33 mouse cellular contexts compared by ENCODE assay signal in genomic region chr11:100120331-100120730, GRCm38 (mm10). TPM values are rescaled to one million over a fixed set of nuclear protein-coding genes. Genes with fewer than 3 reads are reported as not detected.
A peak's percentile ranks its signal among the peaks of the same experiment; 100 is the strongest.
DNase-seq lines count a peak whose midpoint lies in the region; ATAC-seq and TF ChIP-seq lines count a peak whose summit lies in the region.
"Had no signal": no experiment of that assay in that cellular context is flagged by ENCODE, and none has a peak within 500 bp of the region (broad histone marks: within the 10 kb centered on the region; RNA-seq: fewer than 3 reads in every experiment).

No protein-coding gene starts in this region.

- TF ChIP-seq EP300 in lung, postnatal 0 days (IDR thresholded peaks at IDR 0.05), result peak; percentile 72

- ATAC-seq in lung, postnatal 0 days, result peak; percentile 93
- ATAC-seq: forebrain, embryonic 13.5 days; intestine, embryonic 16.5 days had no signal

- H3K79me2 ChIP-seq in myocyte (ENCODE audit: control insufficient read depth, insufficient read depth), result no peaks in the 10 kb centered on the region

- H3K4me1 ChIP-seq in lung, postnatal 0 days (ENCODE audit: insufficient read depth, low read depth, low read length), result 0 out of 2 replicates have a peak, but pooled peaks cover 5% of the 10 kb centered on the region
- H3K4me1 ChIP-seq: forebrain, embryonic 13.5 days; hindbrain, embryonic 12.5 days; liver, embryonic 13.5 days; midbrain, embryonic 12.5 days had no signal

- no peak overlapping the region for H3K27ac ChIP-seq in lung, postnatal 0 days (ENCODE audit: low read length)
- H3K27ac ChIP-seq: forebrain, embryonic 13.5 days; heart, embryonic 10.5 days; heart, embryonic 15.5 days; hindbrain, embryonic 12.5 days; kidney, postnatal 0 days; limb, embryonic 10.5 days; limb, embryonic 15.5 days; liver, embryonic 13.5 days; midbrain, embryonic 12.5 days had no signal

- 50% methylated on average over 5 of the region's 5 CpGs for WGBS in lung, postnatal 0 days

- no peaks in the 10 kb centered on the region for H3K36me3 ChIP-seq in lung, postnatal 0 days (ENCODE audit: insufficient read depth, low read length)
- no peaks in the 10 kb centered on the region for H3K36me3 ChIP-seq in myocyte (ENCODE audit: control insufficient read depth, insufficient read depth)
- H3K36me3 ChIP-seq: heart, embryonic 10.5 days; heart, embryonic 15.5 days; hindbrain, embryonic 12.5 days; limb, embryonic 10.5 days; limb, embryonic 15.5 days; liver, embryonic 13.5 days; midbrain, embryonic 12.5 days had no signal

- no peak overlapping the region for H3K4me2 ChIP-seq in lung, postnatal 0 days (replicated peaks; ENCODE audit: low read depth, low read length)
- peak overlapping the region; percentile 41 for H3K4me2 ChIP-seq in myocyte (ENCODE audit: low read depth)
- H3K4me2 ChIP-seq: forebrain, embryonic 13.5 days; heart, embryonic 15.5 days; hindbrain, embryonic 12.5 days; limb, embryonic 15.5 days; liver, embryonic 13.5 days; midbrain, embryonic 12.5 days had no signal

- H3K9ac ChIP-seq in lung, postnatal 0 days (replicated peaks; ENCODE audit: low read depth), result no peak overlapping the region
- H3K9ac ChIP-seq: forebrain, embryonic 13.5 days; heart, embryonic 15.5 days; hindbrain, embryonic 12.5 days; limb, embryonic 15.5 days; liver, embryonic 13.5 days; midbrain, embryonic 12.5 days had no signal

- peak; percentile 85 for DNase-seq in lung, postnatal 0 days (ENCODE audit: low spot score)
- DNase-seq in lung, postnatal 4 days, result no peak
- peak; percentile 54 for DNase-seq in adipocyte (ENCODE audit: low spot score)
- DNase-seq in layer of hippocampus, postnatal 10 days (ENCODE audit: low spot score in 2 of 2), result no peak
- DNase-seq in embryo, embryonic 10 days (ENCODE audit: low spot score), result no peak
- DNase-seq in yolk sac, embryonic 10.5 days (ENCODE audit: low spot score), result no peak
- DNase-seq: adrenal gland, postnatal 14 days; B cell, adult 2 months; cerebellum, adult 11 months; cerebellum, adult 9-11 months; gastrocnemius, postnatal 14 days; kidney, adult 8-10 months; kidney, postnatal 4 days; liver, embryonic 13.5 days; thymus, postnatal 14 days had no signal

- no peak for TF ChIP-seq CTCF in lung, postnatal 0 days (IDR thresholded peaks at IDR 0.05)

- no peak overlapping the region for H3ac ChIP-seq in myocyte (ENCODE audit: control insufficient read depth, insufficient read length)

- no peak overlapping the region for H3K4me3 ChIP-seq in lung, postnatal 0 days (ENCODE audit: low read depth, low read length)
- H3K4me3 ChIP-seq in myocyte, result no peak overlapping the region
- H3K4me3 ChIP-seq: erythroblast, embryonic 14.5 days; forebrain, embryonic 13.5 days; heart, embryonic 10.5 days; heart, embryonic 15.5 days; hindbrain, embryonic 12.5 days; limb, embryonic 10.5 days; limb, embryonic 15.5 days; liver, embryonic 13.5 days; midbrain, embryonic 12.5 days had no signal

- no peaks in the 10 kb centered on the region for H3K9me3 ChIP-seq in lung, postnatal 0 days (ENCODE audit: low read length)
- H3K9me3 ChIP-seq: forebrain, embryonic 13.5 days; heart, embryonic 10.5 days; heart, embryonic 15.5 days; hindbrain, embryonic 12.5 days; limb, embryonic 10.5 days; limb, embryonic 15.5 days; liver, embryonic 13.5 days; midbrain, embryonic 12.5 days had no signal

- no peak for TF ChIP-seq POLR2A in myocyte (IDR thresholded peaks at IDR 0.05; ENCODE audit: insufficient read length, low read depth)

- no peaks in the 10 kb centered on the region for H3K27me3 ChIP-seq in lung, postnatal 0 days (replicated peaks; ENCODE audit: insufficient read depth, low read length)
- H3K27me3 ChIP-seq in myocyte (ENCODE audit: control insufficient read depth, insufficient read depth, insufficient read length), result no peaks in the 10 kb centered on the region
- H3K27me3 ChIP-seq: forebrain, embryonic 13.5 days; heart, embryonic 15.5 days; hindbrain, embryonic 12.5 days; limb, embryonic 15.5 days; liver, embryonic 13.5 days; midbrain, embryonic 12.5 days had no signal

TF ChIP-seq in myocyte, 11 proteins besides CTCF, POLR2A, EP300 and RAD21:
- TF ChIP-seq E2F4 (IDR thresholded peaks at IDR 0.05; ENCODE audit: insufficient read depth) (no peak), USF1 (IDR thresholded peaks at IDR 0.05; ENCODE audit: low read depth) (no peak), CEBPB (IDR thresholded peaks at IDR 0.05; ENCODE audit: insufficient read depth, poor library complexity, severe bottlenecking) (no peak), TCF12 (IDR thresholded peaks at IDR 0.05; ENCODE audit: insufficient read depth, poor library complexity, severe bottlenecking) (no peak), POLR2AphosphoS2 (IDR thresholded peaks at IDR 0.05; ENCODE audit: insufficient read length, low read depth) (no peak), SRF (IDR thresholded peaks at IDR 0.05; ENCODE audit: control insufficient read depth, insufficient read length, low read depth) (no peak), REST (IDR thresholded peaks at IDR 0.05; ENCODE audit: insufficient read depth, insufficient read length) (no peak), MYOD1 (IDR thresholded peaks at IDR 0.05; ENCODE audit: control insufficient read depth in 1 of 3, insufficient read length in 2 of 3, low read depth in 2 of 3) (no peak), MAX (IDR thresholded peaks at IDR 0.05; ENCODE audit: low read depth) (no peak), MYOG (IDR thresholded peaks at IDR 0.05; ENCODE audit: control insufficient read depth in 1 of 3, insufficient read depth in 1 of 3, insufficient read length in 2 of 3, low read depth in 2 of 3) (no peak), TCF3 (IDR thresholded peaks at IDR 0.05; ENCODE audit: insufficient read length, low read depth) (no peak)

RNA-seq across cellular contexts. Expression of gene Krt13, which starts 1.0 kb away (rescaled TPM):
- 0.60 and 0.68 TPM in 2 replicates for polyA plus RNA-seq in lung, postnatal 0 days (2015; fragmentation: Nextera tagmentation; extraction: Ambion mirVana)
- 2.9 TPM for polyA plus RNA-seq in myocyte (2012; fragmentation: generic; extraction: Trizol)
- total RNA-seq in layer of hippocampus, postnatal 10 days (2021), result not detected
- total RNA-seq: adrenal gland, postnatal 14 days; CH12.LX; gastrocnemius, postnatal 14 days; granulocyte monocyte progenitor cell, adult 5-6 weeks; heart, postnatal 25 days; left cerebral cortex, postnatal 10 days; megakaryocyte, adult 5-6 weeks had no signal
- polyA plus RNA-seq: erythroblast, embryonic 14.5 days; forebrain, embryonic 13.5 days; hindbrain, embryonic 12.5 days; limb, embryonic 10.5 days; midbrain, embryonic 12.5 days; neural tube, embryonic 14.5 days had no signal

RNA-seq across cellular contexts. Expression of gene Krt36, which starts 14.9 kb away (rescaled TPM):
- polyA plus RNA-seq in lung, postnatal 0 days (2015; fragmentation: Nextera tagmentation; extraction: Ambion mirVana), result 0.11 TPM in 1 of 2 replicates, not detected in the other
- not detected for polyA plus RNA-seq in myocyte (2012; fragmentation: generic; extraction: Trizol)
- not detected for total RNA-seq in layer of hippocampus, postnatal 10 days (2021)
- total RNA-seq: CH12.LX; gastrocnemius, postnatal 14 days; heart, postnatal 25 days; left cerebral cortex, postnatal 10 days; megakaryocyte, adult 5-6 weeks had no signal
- polyA plus RNA-seq: erythroblast, embryonic 14.5 days; forebrain, embryonic 13.5 days; heart, embryonic 15.5 days; hindbrain, embryonic 12.5 days; limb, embryonic 10.5 days; liver, embryonic 13.5 days; midbrain, embryonic 12.5 days; neural tube, embryonic 14.5 days had no signal

RNA-seq across cellular contexts. Expression of gene Krt15, which starts 15.4 kb away (rescaled TPM):
- 28.1 and 58.8 TPM in 2 replicates for polyA plus RNA-seq in lung, postnatal 0 days (2015; fragmentation: Nextera tagmentation; extraction: Ambion mirVana)
- 0.02 TPM for polyA plus RNA-seq in myocyte (2012; fragmentation: generic; extraction: Trizol)
- 1 to 10 TPM; 1.1 to 1.5 TPM for total RNA-seq in layer of hippocampus, postnatal 10 days (2021)
- total RNA-seq: adrenal gland, postnatal 14 days; gastrocnemius, postnatal 14 days; granulocyte monocyte progenitor cell, adult 5-6 weeks; heart, postnatal 25 days; left cerebral cortex, postnatal 10 days; megakaryocyte, adult 5-6 weeks had no signal
- polyA plus RNA-seq: neural tube, embryonic 14.5 days had no signal

RNA-seq across cellular contexts. Expression of gene Krt35, which starts 24.3 kb away (rescaled TPM):
- not detected in 2 replicates for polyA plus RNA-seq in lung, postnatal 0 days (2015; fragmentation: Nextera tagmentation; extraction: Ambion mirVana)
- not detected for polyA plus RNA-seq in myocyte (2012; fragmentation: generic; extraction: Trizol)
- total RNA-seq in layer of hippocampus, postnatal 10 days (2021), result not detected
- total RNA-seq: adrenal gland, postnatal 14 days; CH12.LX; ES-E14; gastrocnemius, postnatal 14 days; granulocyte monocyte progenitor cell, adult 5-6 weeks; heart, postnatal 25 days; left cerebral cortex, postnatal 10 days; megakaryocyte, adult 5-6 weeks had no signal
- polyA plus RNA-seq: erythroblast, embryonic 14.5 days; forebrain, embryonic 13.5 days; heart, embryonic 10.5 days; heart, embryonic 15.5 days; hindbrain, embryonic 12.5 days; kidney, postnatal 0 days; liver, embryonic 13.5 days; midbrain, embryonic 12.5 days; neural tube, embryonic 14.5 days had no signal

RNA-seq across cellular contexts. Expression of gene Krt19, which starts 28.1 kb away (rescaled TPM):
- polyA plus RNA-seq in lung, postnatal 0 days (2015; fragmentation: Nextera tagmentation; extraction: Ambion mirVana), result 460 and 573 TPM in 2 replicates
- 0.85 TPM for polyA plus RNA-seq in myocyte (2012; fragmentation: generic; extraction: Trizol)
- 1 to 10 TPM in 1 of 2 experiments, under 1 TPM in 1; 0.64 to 1.0 TPM for total RNA-seq in layer of hippocampus, postnatal 10 days (2021)
- total RNA-seq: granulocyte monocyte progenitor cell, adult 5-6 weeks; megakaryocyte, adult 5-6 weeks had no signal
- polyA plus RNA-seq: erythroblast, embryonic 14.5 days had no signal

Comparison
In these comparisons a context has a peak if more than half of its experiments do, and no peak if none do; other contexts are left out.
1. DNase-seq: peak in lung, postnatal 0 days (single experiment) and adipocyte (single experiment); none in lung, postnatal 4 days (0 of 2), layer of hippocampus, postnatal 10 days (0 of 2), embryo, embryonic 10 days (single experiment) and yolk sac, embryonic 10.5 days (single experiment).
2. RNA of gene Krt15, which starts 15.4 kb away (polyA plus RNA-seq): 28.1 to 58.8 TPM in lung, postnatal 0 days; 0.02 TPM in myocyte (single experiment); every median in the first group is over 10 times any median in the second.